Mouse (Mus musculus) layer of hippocampus, postnatal 14 days (tissue): ENCODE results near the gene Cwh43. TPM values are rescaled to one million over a fixed set of nuclear protein-coding genes. Genes with fewer than 3 reads are reported as not detected.
"Not testable (repeated sequence)": the region's sequence is repeated elsewhere in the genome, so short reads cannot be mapped to it uniquely, and the experiment has no call there.

Experiments
- DNase-seq, 2 experiments: peaks; one replicate each; pipeline ENCODE4 v3.0.0; 2021 to 2022; ENCODE audit warnings: low spot score in 2 of 2, mixed read lengths in 1 of 2
- total RNA-seq, 2 experiments: library from RNA; stranded (reverse); gene quantifications; 2 replicates each; pipeline ENCODE4 v1.2.3; 2021

Cwh43 gene
- total RNA-seq, 2 experiments from 2014 or later: 3.3 to 3.4 TPM

DNA sequence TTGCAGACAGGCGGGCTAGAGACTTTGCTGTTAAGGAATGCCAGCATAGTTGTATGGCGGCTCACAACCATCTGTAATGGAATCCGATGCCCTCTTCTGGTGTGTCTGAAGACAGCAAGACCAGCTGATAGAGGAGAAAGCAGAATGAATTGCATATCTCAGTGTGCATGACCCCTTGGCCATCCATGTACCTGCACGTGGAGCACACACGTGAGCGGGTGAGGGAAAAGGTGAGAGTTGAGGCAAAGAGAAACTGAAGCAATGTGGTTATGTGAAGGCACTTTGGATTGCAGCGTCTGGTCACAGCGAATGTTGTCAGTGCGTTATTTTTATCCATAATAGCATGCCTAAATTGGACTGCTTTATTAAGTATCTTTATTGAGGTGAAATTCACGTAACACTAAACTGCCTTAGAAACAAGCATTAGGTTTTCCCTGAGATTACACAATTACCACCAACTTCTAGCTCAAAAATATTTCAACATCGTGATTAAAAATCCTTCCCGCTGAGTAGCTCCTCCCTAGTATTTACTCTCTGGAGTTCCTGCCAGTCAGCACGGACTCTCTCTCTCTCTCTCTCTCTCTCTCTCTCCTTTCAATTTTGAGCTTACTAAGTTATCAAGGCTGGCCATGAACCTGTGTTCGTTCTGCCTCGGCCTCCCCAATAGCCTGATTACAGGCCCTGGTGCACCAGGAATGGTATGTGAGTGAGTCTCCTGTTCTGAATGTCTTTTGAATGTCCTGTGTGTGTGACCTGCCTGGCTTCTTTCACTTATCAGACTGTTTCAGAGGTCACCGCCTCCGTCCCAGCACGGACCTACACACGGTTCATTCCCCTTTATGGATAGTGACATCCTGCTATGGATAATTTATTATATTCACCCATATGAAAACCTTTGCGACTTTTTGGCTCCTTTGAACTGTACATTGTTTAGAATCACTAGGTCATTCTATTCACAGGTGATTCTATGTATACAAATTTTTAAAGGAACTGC, 68.8 kb downstream of the Cwh43 start:
- DNase-seq: no peak

DNA sequence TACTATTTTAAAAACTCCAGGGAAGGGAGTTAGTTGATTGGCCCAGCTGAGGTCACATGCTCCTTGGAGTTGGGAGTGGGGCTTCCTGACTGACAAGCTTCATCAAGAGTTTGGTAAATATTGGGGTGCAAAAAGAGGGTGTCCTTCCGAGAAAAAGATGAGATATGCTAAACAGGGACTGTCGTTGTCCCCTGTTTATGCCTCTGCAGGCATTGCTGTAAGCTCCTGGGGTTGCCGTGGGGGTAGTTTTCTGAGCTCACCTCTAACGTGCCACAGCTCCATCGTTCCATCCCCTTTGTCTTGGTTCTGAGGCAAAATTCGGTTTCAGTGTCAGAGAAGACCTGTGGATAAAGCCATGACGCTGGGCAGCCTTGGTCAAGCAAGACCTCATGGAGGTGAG, 74.8 kb downstream of the Cwh43 start, which contains the start of gene Dcun1d4:
Gene Dcun1d4 (plus strand): TSS at position 301 of the 400 bp plus-strand sequence.
- no peak for DNase-seq

DNA sequence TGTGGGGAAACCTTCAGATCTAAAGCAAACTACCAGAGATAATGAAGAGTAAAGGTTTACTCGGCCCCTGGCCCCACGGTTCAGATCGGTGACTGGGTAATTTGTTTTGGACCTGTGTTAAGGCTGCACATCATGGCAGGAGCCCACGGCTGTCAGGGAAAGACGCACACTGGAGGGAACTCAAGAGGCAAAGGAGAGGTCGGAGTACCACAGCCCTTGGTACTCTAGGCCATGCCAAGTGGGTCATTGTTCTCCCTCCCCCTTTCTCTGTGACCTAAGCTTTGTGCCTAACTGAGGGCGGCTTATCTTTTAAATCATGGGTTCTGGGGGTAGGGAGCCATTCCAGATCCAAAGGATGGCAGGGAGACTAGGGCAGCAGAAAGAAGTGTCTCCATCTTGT, 75.5 kb downstream of the Cwh43 start:
- DNase-seq: no peak

DNA sequence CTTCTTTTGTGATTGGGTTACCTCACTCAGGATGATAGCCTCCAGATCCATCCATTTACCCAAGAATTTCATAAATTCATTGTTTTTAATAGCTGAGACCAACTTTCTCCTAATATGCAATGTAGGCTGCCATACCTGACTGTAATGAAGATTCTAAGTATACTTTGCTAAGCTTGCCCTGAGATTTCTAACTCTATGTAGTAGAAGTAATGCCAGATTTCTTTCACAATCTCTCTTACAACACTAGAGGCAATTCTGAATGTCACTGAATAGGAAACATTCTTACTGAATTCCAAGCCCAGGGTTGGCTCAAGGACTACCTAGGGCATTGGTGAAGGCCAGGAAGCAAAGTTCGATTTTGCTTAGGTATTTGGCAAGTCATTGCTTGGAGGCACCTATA, 76.5 kb downstream of the Cwh43 start:
- not testable (repeated sequence) for DNase-seq

DNA sequence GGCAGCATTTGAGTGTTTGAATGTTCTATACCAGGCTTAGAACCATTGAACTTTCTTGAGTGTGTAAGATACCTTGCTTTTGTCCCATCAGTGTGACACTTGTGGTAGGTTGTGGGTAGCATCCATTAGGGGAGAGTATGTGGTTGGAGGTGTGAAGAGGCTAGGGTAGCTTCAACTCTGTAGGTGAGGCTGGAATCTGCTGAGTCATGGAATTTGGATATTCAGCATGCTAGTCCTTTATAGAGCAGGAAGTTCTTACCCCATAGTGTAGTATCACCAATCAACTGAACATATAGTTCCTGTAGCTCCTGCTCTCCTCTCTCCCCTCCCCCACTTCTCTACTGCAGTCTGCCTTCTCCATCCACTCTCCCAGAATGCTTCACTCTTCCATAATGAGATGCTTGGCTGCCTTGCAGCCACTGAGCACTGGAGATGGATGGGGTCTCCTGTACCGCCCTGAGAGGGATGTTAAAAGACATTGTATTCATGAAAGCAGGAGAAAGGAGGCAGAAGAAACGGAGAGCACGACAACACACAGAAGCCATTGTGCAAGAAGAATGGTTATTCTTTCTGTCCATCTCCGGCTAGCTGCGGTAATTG, 78.2 kb downstream of the Cwh43 start:
- no peak for DNase-seq

DNA sequence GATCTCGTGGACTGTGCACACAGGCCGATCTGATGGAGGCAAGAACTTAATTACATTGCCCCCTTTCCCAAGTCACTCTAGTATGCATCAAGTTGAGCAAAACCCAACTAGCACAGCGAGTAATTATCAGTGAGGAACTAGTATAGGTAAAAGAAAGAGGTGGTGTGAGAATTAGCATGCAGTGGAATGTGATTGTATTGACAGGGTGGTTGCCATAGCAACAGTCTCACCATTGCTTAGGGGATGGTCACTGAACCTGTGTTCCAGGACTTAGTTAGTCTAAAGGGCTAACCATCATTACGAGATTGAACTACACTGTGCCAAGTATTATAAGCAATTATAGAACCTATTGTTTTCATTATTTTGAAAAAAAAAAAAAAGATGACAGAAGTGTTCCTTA, 80.6 kb downstream of the Cwh43 start:
- DNase-seq: no peak

DNA sequence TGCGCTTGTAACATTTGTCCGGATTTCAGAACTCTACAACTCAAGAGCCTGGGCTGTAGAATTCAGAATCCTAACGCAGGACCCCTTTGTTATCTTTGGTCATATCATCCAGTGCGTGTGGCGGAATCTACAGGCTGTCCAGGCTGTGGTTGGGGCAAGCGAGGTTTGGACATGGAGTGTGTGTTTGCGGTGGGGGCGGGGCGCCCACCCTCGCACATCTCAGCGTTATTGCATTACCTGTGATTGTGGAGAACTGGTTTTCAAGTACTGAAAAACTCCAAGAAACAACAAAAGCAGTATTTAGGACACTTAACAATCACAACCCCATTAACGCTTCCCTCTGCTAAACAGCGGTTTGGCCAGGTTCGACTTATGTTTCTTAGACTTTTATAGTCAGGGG, 84.0 kb downstream of the Cwh43 start:
- DNase-seq: no peak

DNA sequence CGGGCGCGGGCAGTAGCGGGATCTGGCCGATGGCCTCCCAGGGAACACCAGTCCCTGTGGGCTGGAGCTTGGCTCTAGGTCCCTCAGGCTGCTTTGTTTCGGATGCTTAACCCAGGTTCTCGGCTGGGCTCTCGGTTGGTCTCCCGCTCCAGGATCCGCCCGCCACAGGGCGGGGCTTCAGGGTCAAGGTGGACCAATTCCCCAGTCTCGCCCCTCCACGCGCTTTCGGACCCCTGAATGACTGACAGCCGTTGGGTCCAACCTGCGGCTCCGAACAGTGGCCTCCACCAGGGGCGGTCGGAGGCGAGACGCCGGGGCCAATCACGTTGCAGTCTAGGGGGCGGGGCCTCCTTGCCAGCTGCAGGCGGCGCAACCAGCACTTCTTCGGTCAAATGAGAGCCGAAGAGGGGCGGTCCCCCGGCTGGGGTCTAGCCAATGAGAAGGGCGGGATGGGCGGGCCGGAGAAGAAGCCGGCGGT, 84.8 kb downstream of the Cwh43 start:
- DNase-seq: peak; percentile 98 to 99

DNA sequence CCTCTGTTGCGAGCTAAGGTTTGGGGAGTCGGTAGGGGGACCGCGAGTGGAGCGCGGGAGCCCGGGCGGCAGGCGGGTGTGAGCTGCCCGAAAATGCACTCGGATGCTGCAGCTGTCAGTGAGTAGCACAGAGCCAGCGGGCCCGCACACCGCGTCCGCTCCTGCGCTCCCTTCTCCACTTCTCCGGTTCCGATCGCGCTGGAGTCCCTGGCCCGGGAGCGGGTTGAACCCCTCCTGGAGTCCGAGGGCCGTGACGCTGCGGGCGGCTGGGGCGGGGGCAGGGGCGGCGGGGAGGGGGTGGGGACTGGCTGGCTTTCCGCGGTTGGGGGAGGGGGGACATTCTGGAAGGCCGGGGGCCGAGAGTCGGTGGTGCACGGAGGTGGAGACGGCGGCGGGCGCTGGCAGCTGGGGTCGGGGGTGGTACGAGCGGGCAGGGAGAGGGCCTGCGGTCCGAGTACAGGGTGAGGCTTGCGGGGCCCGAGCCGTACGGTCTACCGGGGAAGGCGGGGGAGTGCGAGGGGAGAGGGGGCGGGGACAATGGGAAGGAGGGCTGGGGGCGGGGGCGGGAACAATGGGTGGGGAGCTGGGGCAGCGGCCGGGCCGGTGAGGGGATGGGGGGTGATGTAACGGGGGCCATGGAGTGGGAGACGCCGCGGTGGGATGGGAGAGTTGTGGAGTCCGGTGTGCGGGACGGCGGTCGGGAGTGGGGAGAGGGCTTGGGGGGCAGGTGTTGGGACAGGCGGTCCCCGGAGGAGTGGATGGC, 85.4 kb downstream of the Cwh43 start:
- DNase-seq: no peak

DNA sequence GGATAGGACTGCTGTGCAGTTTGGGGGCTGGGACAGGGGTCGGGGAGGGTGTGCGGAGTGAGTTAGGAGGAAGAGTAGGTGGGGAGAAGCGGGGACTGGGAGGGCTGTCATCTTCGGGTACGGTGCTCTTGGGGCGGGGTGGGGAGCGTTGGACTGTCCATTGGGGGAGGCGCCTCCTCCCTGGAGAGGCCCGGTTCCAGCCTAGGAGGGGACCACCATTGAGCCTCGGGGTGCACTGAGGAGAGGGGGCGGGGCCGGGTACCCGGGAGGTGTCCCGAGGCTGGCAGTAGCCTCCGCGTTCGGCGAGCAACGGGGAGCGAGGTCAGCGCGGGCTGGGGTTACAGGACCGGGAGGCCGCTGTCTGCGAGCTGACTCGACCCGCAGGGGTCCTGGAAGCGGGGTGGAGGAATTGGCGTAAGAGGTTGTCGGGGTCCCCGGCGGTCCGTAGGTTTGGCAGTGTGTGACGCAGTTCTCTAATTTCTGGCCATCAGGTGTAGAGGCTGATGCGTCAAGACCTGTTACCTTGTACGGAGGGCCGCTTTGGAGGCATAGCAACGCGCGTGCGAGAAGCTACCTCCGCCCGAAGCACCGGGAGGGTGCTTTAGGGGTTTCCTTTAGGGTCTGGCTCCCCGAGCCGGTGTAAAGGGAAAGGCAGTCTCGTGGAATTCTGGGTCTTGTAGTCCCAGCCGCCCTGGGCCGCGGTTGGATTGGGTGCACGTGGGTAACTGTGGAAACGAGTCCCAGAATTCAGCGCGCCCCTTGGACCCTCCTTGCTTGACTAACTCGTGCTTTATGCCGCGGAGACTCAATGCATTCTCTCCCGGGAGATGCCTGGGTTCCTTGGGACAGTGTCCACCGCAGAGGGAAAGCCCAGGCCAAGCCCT, 86.2 kb downstream of the Cwh43 start:
- peak; percentile 85 to 94 for DNase-seq

DNA sequence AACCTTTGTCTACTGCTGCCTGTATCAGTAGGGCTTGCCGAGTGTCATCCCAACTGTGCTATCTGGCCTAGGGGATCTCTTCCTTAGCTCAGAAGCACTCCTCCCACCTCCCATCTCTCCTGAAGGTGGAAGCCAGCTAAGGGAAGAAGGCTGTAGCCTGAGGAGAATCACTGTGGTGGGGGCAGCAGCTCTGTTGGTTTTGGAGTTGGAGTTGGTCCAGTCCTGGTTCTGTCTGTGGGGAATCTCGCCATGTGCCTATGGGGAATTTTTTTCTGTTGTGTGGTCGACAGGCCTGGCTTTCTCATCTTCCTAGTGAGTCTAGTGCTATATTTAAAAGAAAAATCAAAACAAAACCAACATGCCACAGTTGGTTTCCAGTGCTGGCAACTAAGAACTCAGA, 91.5 kb downstream of the Cwh43 start:
- DNase-seq: no peak

DNA sequence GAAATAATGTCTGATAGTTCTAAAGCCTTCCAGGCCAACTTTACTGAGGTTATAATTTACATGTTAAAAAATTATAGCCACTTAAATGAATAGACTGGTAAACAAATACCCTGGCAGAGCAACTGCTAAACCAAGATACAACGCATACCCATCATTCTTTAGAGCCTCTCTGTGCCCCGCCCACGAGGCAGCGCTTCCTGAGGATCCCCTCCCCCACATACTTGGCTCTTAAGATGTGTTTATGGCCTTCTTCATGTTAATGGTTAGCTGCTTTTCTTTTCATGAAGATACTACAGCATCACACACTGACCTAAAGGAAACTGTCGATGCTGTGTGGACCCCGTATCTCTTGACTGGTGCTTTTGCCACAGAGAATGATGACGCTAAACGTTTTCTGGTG, 92.7 kb downstream of the Cwh43 start:
- DNase-seq: no peak

DNA sequence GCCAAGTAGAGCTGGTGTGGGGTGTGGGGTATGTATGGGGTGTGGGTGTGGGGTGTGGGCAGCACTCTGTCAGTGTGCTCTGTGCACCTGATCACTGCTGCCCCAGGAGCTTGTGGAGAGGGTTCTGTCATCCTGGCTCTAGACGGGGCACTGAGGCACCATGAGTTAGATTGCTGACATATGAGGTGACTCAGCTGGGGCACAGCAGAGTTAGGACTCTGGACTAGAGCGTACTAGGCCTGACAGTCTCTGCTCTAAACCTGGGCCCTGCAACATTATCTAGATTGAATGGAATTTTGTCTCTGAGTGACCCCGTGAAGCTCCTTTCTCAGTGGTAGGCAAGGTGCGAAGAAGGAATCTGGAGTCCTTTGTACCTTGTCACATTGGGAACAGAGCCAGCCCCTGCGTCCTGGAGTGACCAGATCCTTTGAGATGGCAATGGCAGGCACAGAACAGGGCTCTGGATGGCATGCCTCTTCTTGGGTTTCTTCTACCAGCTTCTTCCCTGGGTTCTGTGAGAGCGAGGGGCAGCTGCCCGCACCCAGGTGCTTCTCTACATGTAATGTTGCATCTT, 95.1 kb downstream of the Cwh43 start:
- no peak for DNase-seq

DNA sequence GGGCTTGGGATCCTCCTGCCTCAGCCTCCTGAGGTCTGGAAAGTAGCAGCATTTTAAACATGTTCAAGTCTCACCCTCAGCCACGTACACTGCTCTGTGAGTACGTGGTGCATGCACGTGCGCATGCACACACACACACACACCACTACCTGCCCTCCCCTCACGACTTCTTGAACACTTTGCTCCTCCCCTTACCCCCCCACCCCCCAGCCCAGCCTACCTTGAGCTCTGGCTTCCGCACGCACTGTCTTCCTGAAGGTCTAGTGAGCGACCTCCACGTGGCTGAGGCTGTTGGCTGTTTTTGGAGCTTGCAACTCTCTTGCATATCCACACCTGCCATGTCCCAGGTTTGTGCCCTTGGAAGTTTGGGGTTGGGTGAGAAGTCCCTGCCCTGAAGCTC, 96.5 kb downstream of the Cwh43 start:
- no peak for DNase-seq

Other genes with a start within 250 kb of the Cwh43 start
- 10 to 100 TPM; 68.4 to 72.2 TPM for gene Fryl, start 149.5 kb upstream of the Cwh43 start, total RNA-seq
- 100 to 1,000 TPM; 390 to 412 TPM for gene Ociad1, start 113.3 kb upstream of the Cwh43 start, total RNA-seq
- gene Ociad2, start 65.0 kb upstream of the Cwh43 start, total RNA-seq: 100 to 1,000 TPM; 108 to 112 TPM
- 100 to 1,000 TPM; 116 to 120 TPM for gene Dcun1d4, start 74.9 kb downstream of the Cwh43 start, total RNA-seq
- not detected for gene Lrrc66, start 226.5 kb downstream of the Cwh43 start, total RNA-seq
- 10 to 100 TPM; 59.4 to 60.5 TPM for gene Sgcb, start 241.7 kb downstream of the Cwh43 start, total RNA-seq
- gene Spata18, start 245.3 kb downstream of the Cwh43 start, total RNA-seq: 1 to 10 TPM; 1.4 to 3.2 TPM